In the genomic region with DNA sequence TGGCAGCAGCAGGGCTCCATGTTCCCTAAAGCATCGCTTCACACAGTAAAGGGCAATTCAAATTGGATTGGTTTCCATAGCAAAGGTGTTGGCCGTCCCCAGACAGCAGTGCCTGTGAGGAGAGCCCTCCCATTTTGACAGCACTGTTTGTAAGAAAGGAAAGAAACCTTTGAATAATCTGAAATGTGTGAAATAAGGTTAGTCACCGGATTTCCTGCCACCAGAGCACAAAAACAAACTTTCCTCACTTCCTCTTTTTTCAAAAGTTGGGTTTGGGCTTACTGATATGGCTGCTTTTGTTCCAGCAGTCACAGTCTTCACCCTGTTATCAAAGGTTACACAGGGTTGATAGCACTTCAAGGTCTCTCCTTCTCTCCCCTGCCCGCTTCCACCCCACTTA, we compare ENCODE assay signal across 14 mouse cellular contexts. TPM values are rescaled to one million over a fixed set of nuclear protein-coding genes. Genes with fewer than 3 reads are reported as not detected.
A peak's percentile ranks its signal among the peaks of the same experiment; 100 is the strongest.
DNase-seq lines count a peak whose midpoint lies in the region; ATAC-seq lines count a peak whose summit lies in the region.
"Had no signal": no experiment of that assay in that cellular context is flagged by ENCODE, and none has a peak within 500 bp of the region (broad histone marks: within the 10 kb centered on the region; RNA-seq: fewer than 3 reads in every experiment).

No protein-coding gene starts in this region.

- H3K36me3 ChIP-seq in liver, embryonic 13.5 days, result no peaks in the 10 kb centered on the region
- H3K36me3 ChIP-seq: heart, embryonic 13.5 days; intestine, embryonic 15.5 days; limb, embryonic 13.5 days had no signal

- no peak overlapping the region for H3K4me3 ChIP-seq in liver, embryonic 13.5 days (replicated peaks)
- H3K4me3 ChIP-seq: heart, embryonic 13.5 days; intestine, embryonic 15.5 days; limb, embryonic 13.5 days had no signal

- 22% methylated on average over 4 of the region's 4 CpGs for WGBS in liver, embryonic 13.5 days (ENCODE audit: insufficient replicate concordance)

- no peak overlapping the region for H3K9ac ChIP-seq in liver, embryonic 13.5 days
- H3K9ac ChIP-seq: heart, embryonic 13.5 days; intestine, embryonic 15.5 days; limb, embryonic 13.5 days had no signal

- no peak for ATAC-seq in liver, embryonic 13.5 days (ENCODE audit: low read depth)
- ATAC-seq: intestine, embryonic 15.5 days had no signal

- H3K4me1 ChIP-seq in liver, embryonic 13.5 days (replicated peaks), result no peaks in the 10 kb centered on the region
- H3K4me1 ChIP-seq: heart, embryonic 13.5 days; intestine, embryonic 15.5 days; limb, embryonic 13.5 days had no signal

- H3K4me2 ChIP-seq in liver, embryonic 13.5 days, result no peak overlapping the region
- H3K4me2 ChIP-seq: heart, embryonic 13.5 days; intestine, embryonic 15.5 days; limb, embryonic 13.5 days had no signal

- H3K27ac ChIP-seq in liver, embryonic 13.5 days, result peak overlapping the region; percentile 13; the same call in 1 of the 2 replicates
- H3K27ac ChIP-seq: heart, embryonic 13.5 days; intestine, embryonic 15.5 days; limb, embryonic 13.5 days had no signal

- H3K27me3 ChIP-seq in liver, embryonic 13.5 days, result no peaks in the 10 kb centered on the region
- H3K27me3 ChIP-seq: heart, embryonic 13.5 days; intestine, embryonic 15.5 days; limb, embryonic 13.5 days had no signal

- H3K9me3 ChIP-seq in liver, embryonic 13.5 days (replicated peaks), result no peaks in the 10 kb centered on the region
- H3K9me3 ChIP-seq: heart, embryonic 13.5 days; intestine, embryonic 15.5 days; limb, embryonic 13.5 days had no signal

- DNase-seq in lung, postnatal 36 days, result peak; percentile 12
- DNase-seq in lung, postnatal 4 days, result no peak
- peak; percentile 80 for DNase-seq in MEL-GATA-1-ER (ENCODE audit: extremely low read depth, low read depth)
- peak; percentile 0 for DNase-seq in liver, embryonic 13.5 days
- peak; percentile 35 for DNase-seq in thymus, postnatal 0 days (ENCODE audit: low spot score)
- no peak for DNase-seq in ovary, postnatal 14 days (ENCODE audit: low spot score)
- no peak for DNase-seq in urinary bladder, adult 2 months (ENCODE audit: low spot score)
- DNase-seq in frontal cortex, postnatal 36 days (ENCODE audit: low spot score in 2 of 2), result no peak
- DNase-seq: adrenal gland, adult 2 months; cerebellum, adult 9-11 months; right cerebral cortex, postnatal 4 days had no signal

RNA-seq across cellular contexts. Expression of a gene that starts 35.2 kb away (rescaled TPM):
- polyA plus RNA-seq in liver, embryonic 13.5 days (2015; fragmentation: Nextera tagmentation; extraction: Ambion mirVana), result 4.9 and 6.1 TPM in 2 replicates
- polyA plus RNA-seq in thymus, postnatal 0 days (2015; fragmentation: Nextera tagmentation; extraction: Ambion mirVana), result 25.4 and 25.9 TPM in 2 replicates
- 17.5 and 21.5 TPM in 2 replicates for polyA plus RNA-seq in urinary bladder, adult 2 months (2012; rRNA removed)

Comparison
In these comparisons a context has a peak if more than half of its experiments do, and no peak if none do; other contexts are left out.
1. DNase-seq: peak in lung, postnatal 36 days (single experiment), MEL-GATA-1-ER (single experiment), liver, embryonic 13.5 days (single experiment) and thymus, postnatal 0 days (single experiment); none in lung, postnatal 4 days (0 of 2), ovary, postnatal 14 days (single experiment), urinary bladder, adult 2 months (single experiment) and frontal cortex, postnatal 36 days (0 of 2).